Mouse (Mus musculus) heart, postnatal 0 days (tissue): ENCODE measurements at regions not wholly inside any gene's neighbourhood (a gene's known extent, or its start where the extent isn't known, plus 50 kb on each side); places are given as distances from the start of the nearest gene placed in this dataset.

Source experiments
- CTCF ChIP-seq: IDR thresholded peaks from 2 replicates; pipeline ENCODE4 v1.5.1; 2016; ENCODE audit warnings: antibody characterized with exemption, control low read depth, low read depth
- EP300 ChIP-seq: IDR thresholded peaks from 2 replicates; pipeline ENCODE4 v1.6.1; 2016; ENCODE audit warnings: antibody characterized with exemption, low read depth

GRCm38 (mm10) chr5:54182754-54183153 is 184.5 kb downstream of the Stim2 start:
- no peak for TF ChIP-seq EP300
- TF ChIP-seq CTCF, result no peak
